Mouse (Mus musculus) embryonic facial prominence, embryonic 12.5 days (tissue): ENCODE data around the gene Gm17622. TPM values are rescaled to one million over a fixed set of nuclear protein-coding genes. Genes with fewer than 3 reads are reported as not detected.

Source experiments
- ATAC-seq: fragments of 200-750 bp; cut with Nextera tagmentation; 2 replicates; pipeline ENCODE4 v1.8.0; 2017; ENCODE audit not compliant: insufficient number of reproducible peaks, insufficient read depth, low FRiP score, low TSS enrichment
- H3K27ac ChIP-seq: fragments of 300-500 bp; sonication (generic); 2 replicates; pipeline ENCODE4 v1.5.1; 2016; ENCODE audit warnings: mild to moderate bottlenecking
- H3K27me3 ChIP-seq: fragments of 300-500 bp; sonication (generic); 2 replicates; pipeline ENCODE4 v1.6.1; 2016; ENCODE audit warnings: mild to moderate bottlenecking, moderate library complexity
- H3K36me3 ChIP-seq: fragments of 300-500 bp; sonication (generic); 2 replicates; pipeline ENCODE4 v1.6.1; 2016; ENCODE audit warnings: mild to moderate bottlenecking
- H3K4me1 ChIP-seq: fragments of 300-500 bp; sonication (generic); 2 replicates; pipeline ENCODE4 v1.6.1; 2016
- H3K4me2 ChIP-seq: fragments of 300-500 bp; sonication (generic); replicated peaks from 2 replicates; pipeline ENCODE4 v1.6.1; 2016; ENCODE audit warnings: mild to moderate bottlenecking, moderate library complexity
- H3K4me3 ChIP-seq: fragments of 300-500 bp; sonication (generic); 2 replicates; pipeline ENCODE4 v1.5.1; 2016; ENCODE audit warnings: mild to moderate bottlenecking
- H3K9ac ChIP-seq: fragments of 300-500 bp; sonication (generic); 2 replicates; pipeline ENCODE4 v1.6.1; 2016; ENCODE audit warnings: mild to moderate bottlenecking, moderate library complexity
- H3K9me3 ChIP-seq: fragments of 300-500 bp; sonication (generic); 2 replicates; pipeline ENCODE4 v1.6.1; 2016; ENCODE audit warnings: mild to moderate bottlenecking, moderate library complexity
- WGBS: fragments of 180-500 bp; shearing (Covaris S2); methylation state at CpG from one replicate; pipeline ENCODE4 v1.1.7; 2016; 5-methylcytosine and 5-hydroxymethylcytosine counted together
- polyA plus RNA-seq: library from polyadenylated mRNA; unstranded; fragments of >200 nt; fragmentation: Nextera tagmentation; extraction: Ambion mirVana; gene quantifications from 2 replicates; pipeline ENCODE4 v1.2.1, GENCODE M21; 2016

The Gm17622 gene
- not detected in 2 replicates for polyA plus RNA-seq

DNA sequence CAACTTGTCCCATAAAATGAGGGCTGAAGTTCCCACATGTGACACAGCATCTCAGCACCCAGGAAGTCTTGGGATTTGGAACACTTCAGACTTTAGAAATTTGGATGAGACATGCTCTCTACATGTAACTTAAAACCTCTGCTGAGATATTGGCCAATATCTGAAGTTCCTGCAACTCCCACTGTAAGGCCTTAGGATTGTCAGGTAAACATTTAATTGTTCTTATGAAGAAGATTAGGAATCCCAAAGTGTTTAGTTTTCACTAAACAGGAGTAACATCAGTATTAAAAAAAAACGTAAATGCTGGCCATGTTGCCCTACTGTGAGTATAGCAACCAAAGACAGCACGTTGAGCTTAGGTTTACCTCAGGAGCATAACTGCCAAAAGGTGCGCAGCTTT is at the start of gene Gm17622:
Gene Gm17622, plus strand, starts transcription at position 301 of the 400 bp plus-strand sequence.
- Histone ChIP-seq H3K4me3 (no peak within 1 kb of the TSS), H3K27me3 (no peaks in the 10 kb centered on the region), H3K4me1 (no peaks in the 10 kb centered on the region), H3K9me3 (no peaks in the 10 kb centered on the region), H3K36me3 (peaks cover 17% of the 10 kb centered on the region), H3K4me2 (no peak within 1 kb of the TSS), H3K9ac (no peak within 1 kb of the TSS), H3K27ac (no peak within 1 kb of the TSS)
- ATAC-seq, result no peak
- WGBS, result 90% methylated on average over 3 of the region's 3 CpGs

DNA sequence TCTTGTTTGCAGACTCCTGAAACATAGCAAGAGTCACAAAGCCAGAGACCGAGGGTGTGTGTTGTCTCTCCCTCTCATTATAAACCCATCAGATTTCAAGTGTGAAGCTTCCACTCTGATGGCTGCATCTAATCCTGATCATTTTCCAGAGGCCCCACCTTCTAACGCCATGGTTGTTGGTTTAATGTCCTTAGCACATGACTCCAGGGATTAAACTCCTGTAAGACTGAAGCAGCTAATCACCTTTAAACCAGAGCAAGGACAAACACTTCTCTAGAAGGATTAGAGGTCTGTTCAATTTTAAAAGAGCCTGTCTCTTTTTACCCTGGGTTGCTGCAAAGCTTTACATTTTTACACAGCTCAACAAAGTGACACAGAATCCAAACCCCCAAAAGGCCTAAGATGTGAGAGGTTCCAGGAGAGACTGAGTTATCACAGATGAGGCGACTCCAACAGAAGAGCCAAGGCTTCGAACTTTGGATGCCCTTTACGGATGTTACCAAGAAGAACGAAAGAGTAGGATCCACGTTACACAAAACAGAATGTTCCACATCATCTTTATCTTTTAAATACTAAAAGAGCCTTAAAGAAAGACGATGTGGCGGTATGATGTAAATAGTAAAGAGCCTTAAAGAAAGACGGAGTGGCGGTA is 40.2 kb upstream of the Gm17622 start:
- Histone ChIP-seq H3K4me1 (no peaks in the 10 kb centered on the region), H3K27me3 (no peaks in the 10 kb centered on the region), H3K9ac (no peak overlapping the region), H3K4me3 (no peak overlapping the region), H3K36me3 (no peaks in the 10 kb centered on the region), H3K4me2 (no peak overlapping the region), H3K9me3 (no peaks in the 10 kb centered on the region), H3K27ac (no peak overlapping the region)
- 84% methylated on average over 11 of the region's 11 CpGs for WGBS
- no peak for ATAC-seq

DNA sequence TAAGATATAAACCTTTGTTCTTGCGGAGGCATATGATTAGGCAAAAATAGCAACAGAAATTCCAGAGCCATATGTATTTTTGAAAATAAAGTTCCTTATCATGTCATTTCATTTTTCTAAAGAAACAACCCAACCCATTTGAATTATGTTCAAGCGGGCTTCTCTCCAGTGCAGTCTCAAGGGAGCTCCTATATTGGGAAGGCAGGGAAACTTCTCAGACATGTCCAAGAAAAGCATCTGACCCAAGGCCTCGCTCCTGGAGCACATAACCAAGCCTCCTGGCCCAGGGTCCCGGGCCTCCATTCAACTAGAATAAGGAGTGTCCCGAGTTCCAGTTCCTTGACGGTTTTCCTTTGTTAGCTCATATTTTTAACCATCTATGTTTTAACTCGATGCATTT is 39.7 kb upstream of the Gm17622 start:
- Histone ChIP-seq H3K36me3 (no peaks in the 10 kb centered on the region), H3K4me2 (no peak overlapping the region), H3K9ac (no peak overlapping the region), H3K9me3 (no peaks in the 10 kb centered on the region), H3K4me1 (no peaks in the 10 kb centered on the region), H3K27me3 (no peaks in the 10 kb centered on the region), H3K4me3 (no peak overlapping the region), H3K27ac (no peak overlapping the region)
- no peak for ATAC-seq
- WGBS, result 88% methylated on average over 7 of the region's 7 CpGs

DNA sequence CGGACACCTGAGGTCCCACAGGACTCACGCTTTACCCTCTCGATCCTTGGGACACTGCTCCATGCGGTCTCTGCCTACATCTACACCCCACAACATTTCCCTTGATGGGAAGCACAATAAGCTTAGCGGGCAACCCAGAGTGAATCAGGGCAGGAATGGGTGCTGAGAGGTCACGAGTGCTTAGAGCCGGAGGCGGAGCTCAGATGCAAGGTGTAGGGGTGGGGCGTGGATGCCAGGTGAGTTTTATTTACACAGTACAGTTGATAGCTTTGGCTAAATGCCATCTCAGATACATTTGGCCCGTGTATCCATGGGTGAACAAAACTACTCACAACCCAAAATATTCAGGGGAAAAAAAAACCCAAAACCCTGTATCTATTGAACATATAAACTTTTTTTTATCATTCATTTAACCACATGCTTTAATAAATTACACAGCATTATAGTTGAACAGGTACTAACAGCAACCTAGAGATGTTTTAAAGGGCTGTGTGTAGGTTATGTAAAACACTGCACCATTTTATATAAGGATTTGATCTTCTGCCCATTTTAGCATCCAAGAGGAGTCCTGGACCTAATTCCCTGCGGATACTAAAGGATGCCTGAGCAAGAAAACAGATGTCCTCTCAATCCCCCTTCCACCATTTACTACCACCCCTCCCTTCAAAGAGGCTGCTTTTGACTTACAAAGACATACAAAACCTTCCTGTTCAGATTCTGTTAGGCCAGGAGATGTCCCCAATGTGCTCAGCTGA is 39.0 kb upstream of the Gm17622 start:
- Histone ChIP-seq H3K36me3 (no peaks in the 10 kb centered on the region), H3K9ac (no peak overlapping the region), H3K4me2 (no peak overlapping the region), H3K27ac (no peak overlapping the region), H3K9me3 (no peaks in the 10 kb centered on the region), H3K4me3 (no peak overlapping the region), H3K27me3 (no peaks in the 10 kb centered on the region), H3K4me1 (no peaks in the 10 kb centered on the region)
- ATAC-seq, result no peak
- 89% methylated on average over 11 of the region's 11 CpGs for WGBS

DNA sequence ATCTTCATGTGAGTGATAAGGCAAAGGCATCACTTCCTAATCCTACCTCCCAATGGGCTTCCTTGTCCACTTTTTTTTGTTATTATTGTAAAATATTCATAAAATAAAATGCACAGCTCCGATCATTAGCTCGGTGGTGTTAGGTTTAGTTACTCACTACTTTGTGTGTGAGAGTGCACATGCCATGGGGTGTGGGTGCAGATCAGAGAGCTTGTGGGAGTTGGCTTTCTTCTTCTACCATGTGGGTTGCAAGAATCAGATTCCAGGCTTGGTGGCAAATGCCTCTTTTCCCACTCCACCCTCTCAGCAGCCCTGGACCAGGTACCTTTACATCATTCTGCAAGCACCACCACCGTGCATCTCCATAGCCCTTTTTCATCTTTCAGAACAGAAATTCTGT is 37.9 kb upstream of the Gm17622 start:
- no peak overlapping the region for H3K9ac ChIP-seq
- no peak for ATAC-seq
- H3K9me3 ChIP-seq, result no peaks in the 10 kb centered on the region
- no peak overlapping the region for H3K27ac ChIP-seq
- WGBS, result 88% methylated on average over 3 of the region's 3 CpGs
- no peak overlapping the region for H3K4me3 ChIP-seq
- no peaks in the 10 kb centered on the region for H3K4me1 ChIP-seq
- H3K4me2 ChIP-seq, result no peak overlapping the region
- no peaks in the 10 kb centered on the region for H3K27me3 ChIP-seq
- H3K36me3 ChIP-seq, result no peaks in the 10 kb centered on the region

DNA sequence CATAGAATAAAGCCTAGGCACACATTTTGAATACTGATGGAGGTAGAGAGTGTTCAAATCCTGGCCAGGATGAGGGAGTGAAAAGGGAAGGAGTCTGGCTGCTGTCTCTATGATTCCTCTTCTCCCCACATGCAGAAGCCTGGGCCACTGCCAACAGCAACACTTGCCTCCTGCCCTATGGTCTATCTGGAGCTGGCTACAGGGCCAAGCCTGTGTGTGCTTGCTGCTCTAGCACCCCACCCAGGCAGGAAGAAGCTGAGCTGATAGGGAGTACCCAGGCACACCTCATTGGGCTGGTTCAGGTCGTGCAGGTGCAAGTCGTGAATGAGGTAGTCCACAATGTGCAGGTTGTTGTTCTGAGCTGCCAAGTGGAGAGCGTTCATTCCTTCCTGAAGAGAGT is 36.2 kb upstream of the Gm17622 start:
- ATAC-seq, result no peak
- Histone ChIP-seq H3K4me2 (no peak overlapping the region), H3K9me3 (no peaks in the 10 kb centered on the region), H3K9ac (no peak overlapping the region), H3K4me3 (no peak overlapping the region), H3K27me3 (no peaks in the 10 kb centered on the region), H3K36me3 (no peaks in the 10 kb centered on the region), H3K27ac (no peak overlapping the region), H3K4me1 (no peaks in the 10 kb centered on the region)
- 74% methylated on average over 3 of the region's 3 CpGs for WGBS

DNA sequence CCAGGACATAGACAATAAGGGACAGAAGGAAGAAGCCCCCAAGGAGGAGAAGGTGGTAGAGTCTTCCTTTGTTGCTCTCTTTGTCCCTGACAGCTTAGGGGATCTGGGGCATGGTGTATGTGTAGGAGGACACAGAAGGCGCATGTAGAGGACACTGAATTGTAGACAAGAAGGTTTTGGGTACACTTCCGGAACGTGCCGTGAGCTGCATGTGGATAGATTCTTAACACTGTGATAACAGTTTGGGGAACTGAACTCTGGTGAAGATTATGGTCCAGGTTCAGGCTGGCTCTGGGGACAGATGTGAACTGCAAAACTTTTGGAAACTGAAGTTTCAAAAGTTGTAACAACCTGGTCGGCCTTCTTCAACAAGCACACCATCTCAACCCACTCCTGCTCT is 33.0 kb upstream of the Gm17622 start:
- WGBS, result 92% methylated on average over 5 of the region's 5 CpGs
- H3K36me3 ChIP-seq, result no peaks in the 10 kb centered on the region
- H3K4me3 ChIP-seq, result no peak overlapping the region
- no peak overlapping the region for H3K9ac ChIP-seq
- no peaks in the 10 kb centered on the region for H3K27me3 ChIP-seq
- H3K4me1 ChIP-seq, result no peaks in the 10 kb centered on the region
- no peak overlapping the region for H3K27ac ChIP-seq
- H3K9me3 ChIP-seq, result no peaks in the 10 kb centered on the region
- no peak for ATAC-seq
- no peak overlapping the region for H3K4me2 ChIP-seq

DNA sequence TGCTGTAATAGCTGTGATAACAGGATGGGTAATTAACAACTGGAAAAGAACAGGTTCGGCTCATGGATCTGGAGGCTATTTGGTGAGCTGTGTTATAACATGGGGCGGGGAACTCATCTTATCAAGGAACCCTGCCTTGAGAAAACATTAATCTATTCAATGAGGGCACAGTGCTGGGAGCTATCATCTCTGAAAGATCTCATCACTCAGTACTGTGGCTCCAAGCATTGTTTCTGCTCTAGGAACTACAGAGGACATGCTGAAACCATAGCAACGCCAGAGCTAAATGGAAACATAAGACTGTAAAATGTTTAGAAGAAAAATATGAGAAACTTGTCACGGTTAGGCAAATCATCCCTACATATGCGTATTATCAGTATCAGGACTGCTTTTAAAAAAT is 32.5 kb upstream of the Gm17622 start:
- 71% methylated on average over 5 of the region's 5 CpGs for WGBS
- H3K27ac ChIP-seq, result no peak overlapping the region
- H3K9ac ChIP-seq, result no peak overlapping the region
- no peak overlapping the region for H3K4me3 ChIP-seq
- no peak for ATAC-seq
- no peak overlapping the region for H3K4me2 ChIP-seq
- no peaks in the 10 kb centered on the region for H3K4me1 ChIP-seq
- no peaks in the 10 kb centered on the region for H3K9me3 ChIP-seq
- no peaks in the 10 kb centered on the region for H3K27me3 ChIP-seq
- H3K36me3 ChIP-seq, result no peaks in the 10 kb centered on the region

DNA sequence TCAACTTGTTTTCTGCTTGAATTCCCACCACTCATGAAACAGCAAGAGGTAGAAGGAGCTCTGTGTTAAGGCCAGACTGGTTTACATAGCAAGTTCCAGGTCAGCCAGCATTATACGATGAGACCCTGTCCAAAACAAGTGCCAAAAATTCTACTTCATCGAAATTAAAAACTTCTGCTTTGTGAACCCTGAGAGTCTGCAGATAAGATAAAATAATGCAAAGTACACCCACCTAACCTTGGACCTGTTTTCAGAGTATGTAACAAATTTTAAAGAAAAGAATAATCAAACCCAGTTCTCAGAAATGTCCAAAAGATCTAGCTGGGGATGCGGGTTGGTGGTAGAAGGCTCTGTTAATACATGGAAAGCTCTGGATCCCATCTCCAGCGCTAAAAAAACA is 31.9 kb upstream of the Gm17622 start:
- no peaks in the 10 kb centered on the region for H3K36me3 ChIP-seq

DNA sequence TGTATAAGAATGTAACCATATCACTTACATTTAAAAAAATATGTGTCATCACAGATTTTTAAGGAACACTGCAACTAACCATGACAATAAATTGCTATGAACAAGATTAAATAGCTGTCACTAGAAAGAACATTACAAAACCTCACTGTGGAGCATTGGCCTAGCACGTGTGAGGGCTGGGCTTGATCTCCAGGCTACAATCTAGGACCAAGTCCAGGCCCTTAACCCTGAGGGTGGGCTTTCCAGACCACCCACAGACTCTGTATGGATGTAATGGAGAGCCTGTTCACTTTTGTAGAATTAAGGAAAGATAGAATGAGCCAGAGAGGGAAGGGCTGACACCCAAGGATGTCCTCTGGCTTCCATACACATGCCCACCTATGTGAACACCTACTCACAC is 27.9 kb upstream of the Gm17622 start:
- WGBS, result 55% methylated on average over 1 of the region's 1 CpGs
- no peaks in the 10 kb centered on the region for H3K27me3 ChIP-seq
- H3K4me2 ChIP-seq, result no peak overlapping the region
- H3K4me1 ChIP-seq, result no peaks in the 10 kb centered on the region
- no peak overlapping the region for H3K9ac ChIP-seq
- H3K4me3 ChIP-seq, result no peak overlapping the region
- ATAC-seq, result no peak
- no peaks in the 10 kb centered on the region for H3K9me3 ChIP-seq
- no peaks in the 10 kb centered on the region for H3K36me3 ChIP-seq
- H3K27ac ChIP-seq, result no peak overlapping the region

More for the DNA sequence above, 31.9 kb upstream of the Gm17622 start:
- no peak overlapping the region for H3K9ac ChIP-seq
- 78% methylated on average over 4 of the region's 4 CpGs for WGBS
- H3K4me3 ChIP-seq, result no peak overlapping the region
- no peak overlapping the region for H3K27ac ChIP-seq
- no peaks in the 10 kb centered on the region for H3K27me3 ChIP-seq
- H3K9me3 ChIP-seq, result no peaks in the 10 kb centered on the region
- no peak overlapping the region for H3K4me2 ChIP-seq
- no peaks in the 10 kb centered on the region for H3K4me1 ChIP-seq
- ATAC-seq, result no peak

DNA sequence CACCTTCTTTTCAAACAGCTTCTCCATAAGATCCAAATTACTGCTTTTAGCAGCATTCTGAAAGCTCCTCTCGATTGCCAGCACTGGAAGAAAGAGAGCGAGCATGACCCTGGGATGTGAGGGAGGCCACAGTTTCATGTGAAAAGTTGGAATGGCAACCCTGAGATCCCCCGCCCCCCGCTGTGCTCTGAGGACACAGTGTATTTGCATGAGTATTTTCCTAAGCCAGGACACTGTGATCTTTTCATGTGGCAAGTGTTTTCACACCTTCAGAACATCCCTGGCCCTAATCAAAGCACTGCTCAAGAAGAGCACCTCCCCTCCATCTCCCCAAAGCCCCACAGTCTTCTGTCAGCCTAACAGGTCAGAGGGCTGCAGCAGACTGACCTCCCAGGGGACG is 25.2 kb upstream of the Gm17622 start:
- H3K9ac ChIP-seq, result no peak overlapping the region
- H3K27me3 ChIP-seq, result no peaks in the 10 kb centered on the region
- H3K4me3 ChIP-seq, result no peak overlapping the region
- ATAC-seq, result no peak
- no peaks in the 10 kb centered on the region for H3K36me3 ChIP-seq
- no peaks in the 10 kb centered on the region for H3K4me1 ChIP-seq
- H3K27ac ChIP-seq, result no peak overlapping the region
- WGBS, result 53% methylated on average over 5 of the region's 5 CpGs
- no peaks in the 10 kb centered on the region for H3K9me3 ChIP-seq
- H3K4me2 ChIP-seq, result no peak overlapping the region

DNA sequence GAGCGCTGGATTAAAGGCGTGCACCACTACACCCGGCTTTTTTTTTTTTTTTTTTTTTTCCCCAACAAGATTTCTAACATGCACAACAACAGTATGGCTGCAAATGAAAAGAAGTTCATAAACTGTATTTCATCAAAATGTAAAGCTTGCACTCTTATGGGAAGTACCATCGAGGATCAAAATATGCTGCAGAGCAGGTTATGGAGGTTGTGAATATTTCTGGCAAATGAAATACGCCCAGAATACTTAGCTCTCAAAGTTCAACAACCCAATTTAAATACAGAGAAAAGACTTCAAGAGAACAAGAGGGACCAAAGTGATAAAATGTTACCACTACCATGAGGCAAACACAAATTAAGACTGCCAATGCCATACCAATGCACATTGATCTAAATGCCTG is 21.9 kb upstream of the Gm17622 start:
- Histone ChIP-seq H3K36me3 (no peaks in the 10 kb centered on the region), H3K4me2 (no peak overlapping the region), H3K9me3 (no peaks in the 10 kb centered on the region), H3K27ac (no peak overlapping the region), H3K4me1 (no peaks in the 10 kb centered on the region), H3K27me3 (peaks cover 3% of the 10 kb centered on the region; the same call in 1 of the 2 replicates), H3K4me3 (no peak overlapping the region), H3K9ac (no peak overlapping the region)
- WGBS, result 85% methylated on average over 5 of the region's 5 CpGs
- no peak for ATAC-seq
